Mouse (Mus musculus) testis, postnatal 14 days (tissue): ENCODE data around the gene Tppp.
A peak's percentile ranks its signal among the peaks of the same experiment; 100 is the strongest.
"Not testable (repeated sequence)": the region's sequence is repeated elsewhere in the genome, so short reads cannot be mapped to it uniquely, and the experiment has no call there.

Experiments used
- DNase-seq: peaks from one replicate; pipeline ENCODE4 v3.0.0; 2021; ENCODE audit warnings: low spot score

The Tppp gene

GRCm38 (mm10) chr13:74008948-74009718 is at the start of gene Tppp:
Gene Tppp (plus strand): TSS chr13:74009407.
- peak; percentile 87 for DNase-seq

GRCm38 (mm10) chr13:73960117-73960652 is 49.0 kb upstream of the Tppp start:
- no peak for DNase-seq

DNA sequence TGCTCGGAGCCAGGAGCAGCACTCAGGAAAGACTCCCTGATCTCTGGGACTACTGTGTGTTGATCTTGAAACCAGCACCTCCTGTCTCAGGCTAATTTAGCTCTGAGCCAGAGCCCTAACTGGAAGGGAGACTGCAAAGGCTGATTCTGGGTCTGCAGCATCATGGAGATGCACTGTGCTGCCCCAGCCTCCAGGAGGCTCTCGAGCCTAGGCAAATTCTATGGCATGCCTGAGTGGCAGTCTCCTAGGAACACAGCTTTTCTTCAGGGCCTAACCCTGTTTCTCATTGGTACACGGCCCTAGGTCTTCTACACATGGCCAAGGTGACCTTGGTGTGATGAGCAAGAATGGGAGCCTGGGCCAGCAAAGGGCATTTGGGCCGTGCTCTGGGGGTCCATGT is 48.0 kb upstream of the Tppp start:
- DNase-seq, result no peak

GRCm38 (mm10) chr13:73963551-73963950 is 45.7 kb upstream of the Tppp start, which contains the start of gene Zdhhc11:
Gene Zdhhc11 (plus strand): TSS chr13:73963851.
- DNase-seq, result no peak

- DNase-seq, result peak; percentile 63
These were observed 38.4 kb upstream of the Tppp start for GRCm38 (mm10) chr13:73970545-73971448.

DNA sequence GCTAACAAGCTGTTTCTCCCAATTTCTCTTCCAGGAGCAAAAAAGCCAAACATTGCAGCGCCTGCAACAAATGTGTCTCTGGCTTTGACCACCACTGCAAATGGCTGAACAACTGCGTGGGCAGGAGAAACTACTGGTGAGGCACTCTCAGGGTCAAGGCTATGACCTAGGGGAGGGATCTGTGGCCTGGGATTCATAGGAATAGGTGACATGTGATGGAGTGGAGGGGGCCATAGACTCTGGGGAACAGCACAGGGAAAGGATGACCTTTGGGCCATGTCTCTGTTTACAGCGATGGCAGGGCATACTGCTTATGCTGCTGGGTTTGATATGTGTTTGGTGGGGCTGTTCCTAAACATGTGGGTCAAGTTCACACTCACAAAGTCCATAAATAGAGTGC is 34.7 kb upstream of the Tppp start:
- DNase-seq, result no peak

GRCm38 (mm10) chr13:73976935-73977334 is 32.3 kb upstream of the Tppp start:
- DNase-seq, result no peak

DNA sequence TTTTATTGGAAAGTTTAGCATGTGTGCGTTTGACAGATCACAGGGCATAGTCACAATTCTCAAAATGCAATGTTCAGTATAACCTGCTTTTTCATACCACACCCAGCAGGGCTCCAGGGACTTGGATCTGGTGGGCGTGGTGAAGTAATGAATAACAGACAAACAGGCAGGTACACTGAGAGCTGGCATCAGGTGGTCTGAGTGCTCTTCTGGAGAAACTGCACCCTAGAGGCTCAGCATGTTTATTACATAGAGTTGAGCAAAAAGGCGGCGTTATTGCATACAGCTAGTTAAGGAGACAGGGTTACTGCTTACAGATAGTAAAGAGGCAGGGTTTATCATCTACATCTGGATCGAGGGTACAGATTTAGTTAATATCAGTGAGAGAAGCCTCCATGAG is 18.9 kb upstream of the Tppp start:
- DNase-seq, result no peak

DNA sequence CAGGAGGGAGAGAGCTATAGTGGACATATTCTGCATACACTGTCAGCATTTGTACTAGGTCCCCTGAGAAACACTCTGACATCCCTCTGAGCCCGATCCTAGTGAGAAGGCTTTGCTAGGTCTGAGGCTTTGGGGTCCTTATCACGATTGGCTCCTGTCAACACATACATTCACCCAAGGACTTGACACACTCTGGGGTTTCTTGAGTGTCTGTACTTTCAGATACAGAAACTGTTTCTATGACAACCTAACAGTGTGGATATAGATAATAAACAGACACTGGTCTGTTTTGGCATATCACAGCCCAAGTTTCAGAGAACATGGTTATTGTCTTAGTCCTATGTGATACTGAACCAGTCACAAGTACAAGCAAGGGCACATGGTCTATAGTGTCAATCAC is 18.4 kb upstream of the Tppp start:
- DNase-seq, result no peak

GRCm38 (mm10) chr13:73991267-73991666 is 17.9 kb upstream of the Tppp start:
- no peak for DNase-seq

DNA sequence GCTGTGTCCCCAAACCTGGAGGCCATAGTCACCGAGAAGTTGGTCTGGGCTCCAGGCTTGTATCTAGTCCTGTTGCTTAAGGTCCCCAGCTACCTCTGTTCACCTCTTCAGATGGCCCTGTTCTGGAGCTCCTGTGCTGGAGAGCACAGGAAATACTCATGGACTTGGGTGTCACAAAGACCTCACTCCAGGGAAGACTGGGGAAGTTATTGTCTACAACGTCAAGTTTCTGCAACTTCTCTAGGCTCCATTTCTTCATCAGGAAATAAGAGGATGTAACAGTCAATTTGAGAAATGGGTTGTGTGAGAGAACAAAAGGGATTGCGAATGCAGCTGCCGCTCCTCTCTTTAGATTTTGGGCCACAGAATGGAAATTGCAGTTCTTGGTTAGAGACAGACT is 12.8 kb upstream of the Tppp start:
- DNase-seq, result no peak

DNA sequence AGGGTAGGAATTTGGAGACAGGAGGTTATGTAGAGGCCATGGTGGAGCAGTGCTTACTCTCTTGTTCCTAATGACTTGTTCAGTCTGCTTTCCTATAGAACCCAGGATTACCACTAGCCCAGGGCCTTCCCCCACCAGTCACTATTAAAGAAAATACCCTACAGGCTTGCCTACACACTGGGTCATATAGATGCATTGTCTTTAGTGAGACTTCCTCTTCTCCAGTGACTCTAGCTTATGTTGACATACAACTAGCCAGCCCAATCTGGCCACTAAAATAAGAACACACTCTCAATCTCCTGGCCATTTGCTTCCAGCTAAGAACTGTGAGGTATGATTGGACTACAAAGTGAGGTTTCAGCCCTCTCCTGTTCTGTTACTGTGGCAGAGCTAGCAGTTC is 8.7 kb upstream of the Tppp start:
- no peak for DNase-seq

GRCm38 (mm10) chr13:74000961-74001360 is 8.2 kb upstream of the Tppp start:
- no peak for DNase-seq

- DNase-seq, result no peak
These were observed 7.7 kb upstream of the Tppp start for GRCm38 (mm10) chr13:74001492-74001891.

GRCm38 (mm10) chr13:74006881-74007280 is 2.3 kb upstream of the Tppp start:
- not testable (repeated sequence) for DNase-seq

DNA sequence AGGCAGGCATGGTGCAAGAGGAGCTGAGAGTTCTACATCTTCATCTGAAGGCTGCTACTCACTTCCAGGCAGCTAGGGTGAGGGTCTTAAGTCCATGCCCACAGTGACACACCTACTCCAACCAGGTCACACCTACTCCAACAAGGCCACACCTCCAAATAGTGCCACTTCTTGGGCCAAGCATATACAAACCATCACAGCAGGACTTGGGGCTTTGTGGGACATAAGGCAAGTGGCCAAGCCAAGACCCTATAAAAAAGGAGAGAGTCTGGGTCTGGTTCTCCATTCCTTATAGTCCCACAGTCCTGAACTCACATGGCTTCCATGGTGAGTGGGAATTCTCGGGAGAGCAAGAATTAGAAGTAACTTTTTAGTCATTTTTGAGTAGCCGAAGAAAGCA is 991 bp upstream of the Tppp start:
- DNase-seq, result not testable (repeated sequence)

GRCm38 (mm10) chr13:74009791-74010614 is 796 bp downstream of the Tppp start:
- DNase-seq, result peak; percentile 49

- no peak for DNase-seq
These were observed 1.5 kb downstream of the Tppp start for GRCm38 (mm10) chr13:74010678-74011077.

- no peak for DNase-seq
These were observed 6.7 kb downstream of the Tppp start for GRCm38 (mm10) chr13:74015908-74016307.

- no peak for DNase-seq
These were observed 8.2 kb downstream of the Tppp start for GRCm38 (mm10) chr13:74017426-74017825.

- not testable (repeated sequence) for DNase-seq
These were observed 9.8 kb downstream of the Tppp start for GRCm38 (mm10) chr13:74019006-74019405.
